In the genomic region with DNA sequence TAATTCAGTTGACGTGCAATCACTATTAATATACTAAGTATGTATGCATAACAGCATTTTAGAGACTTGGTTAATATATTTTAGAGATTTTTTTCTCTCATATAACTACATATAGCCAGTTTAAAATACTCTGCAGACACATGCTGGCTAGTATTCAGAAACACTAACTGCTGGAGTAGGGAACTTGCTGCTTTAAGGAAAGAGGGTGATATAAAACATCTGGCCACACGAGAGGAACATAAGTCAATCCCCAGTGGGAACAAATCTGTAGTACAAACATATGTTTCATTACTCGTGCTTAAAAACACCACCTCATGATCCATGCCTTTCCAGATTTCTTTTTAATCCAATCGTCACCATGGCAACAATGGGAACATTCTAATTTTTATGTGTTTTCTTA, we compare ENCODE assay signal across 15 mouse cellular contexts.
"Had no signal": no experiment of that assay in that cellular context is flagged by ENCODE, and none has a peak within 500 bp of the region (broad histone marks: within the 10 kb centered on the region; RNA-seq: fewer than 3 reads in every experiment).

No protein-coding gene starts in this region.

- H3K36me3 ChIP-seq: midbrain, embryonic 15.5 days; neural tube, embryonic 12.5 days had no signal

- H3K27ac ChIP-seq: layer of hippocampus, adult 2 months; liver, embryonic 14.5 days; midbrain, embryonic 15.5 days; neural tube, embryonic 12.5 days had no signal

- ATAC-seq: intestine, postnatal 0 days; midbrain, embryonic 15.5 days had no signal

- H3K9ac ChIP-seq: liver, embryonic 14.5 days; midbrain, embryonic 15.5 days; neural tube, embryonic 12.5 days had no signal

- H3K4me3 ChIP-seq: layer of hippocampus, adult 2 months; midbrain, embryonic 15.5 days; neural tube, embryonic 12.5 days had no signal

- H3K4me1 ChIP-seq: midbrain, embryonic 15.5 days; neural tube, embryonic 12.5 days had no signal

- H3K27me3 ChIP-seq: midbrain, embryonic 15.5 days; neural tube, embryonic 12.5 days had no signal

- DNase-seq: kidney, adult 9 months; kidney, postnatal 10 days; kidney, postnatal 4 days; left cerebral cortex, postnatal 4 days; liver; lung, postnatal 10 days; right cerebral cortex, postnatal 4 days; spleen, adult 18-20 months; thymus, adult 18-20 months; thymus, postnatal 14 days had no signal

- H3K9me3 ChIP-seq: midbrain, embryonic 15.5 days; neural tube, embryonic 12.5 days had no signal

- H3K4me2 ChIP-seq: midbrain, embryonic 15.5 days; neural tube, embryonic 12.5 days had no signal
